Mouse (Mus musculus) midbrain, embryonic 16.5 days (tissue): Measurements from ENCODE around the gene Pdpk1. TPM values are rescaled to one million over a fixed set of nuclear protein-coding genes. Genes with fewer than 3 reads are reported as not detected.

Experiments
- ATAC-seq: fragments of 200-750 bp; cut with Nextera tagmentation; 2 replicates; pipeline ENCODE4 v1.8.0; 2017; ENCODE audit warnings: moderate TSS enrichment
- H3K27ac ChIP-seq: fragments of 300-500 bp; sonication (generic); 2 replicates; pipeline ENCODE4 v1.5.1; 2014; ENCODE audit warnings: mild to moderate bottlenecking, low read length, mixed read lengths
- H3K27me3 ChIP-seq: fragments of 300-500 bp; sonication (generic); 2 replicates; pipeline ENCODE4 v1.6.1; 2014; ENCODE audit warnings: low read depth, low read length, mixed read lengths; ENCODE audit not compliant: control insufficient read depth, insufficient read depth
- H3K36me3 ChIP-seq: fragments of 300-500 bp; sonication (generic); 2 replicates; pipeline ENCODE4 v1.6.1; 2014; ENCODE audit warnings: mild to moderate bottlenecking, low read length, moderate library complexity, mixed read lengths; ENCODE audit not compliant: control insufficient read depth, insufficient read depth
- H3K4me1 ChIP-seq: fragments of 300-500 bp; sonication (generic); 2 replicates; pipeline ENCODE4 v1.6.1; 2014; ENCODE audit warnings: mild to moderate bottlenecking, low read length, mixed read lengths; ENCODE audit not compliant: control insufficient read depth, insufficient read depth
- H3K4me2 ChIP-seq: fragments of 300-500 bp; sonication (generic); 2 replicates; pipeline ENCODE4 v1.6.1; 2014; ENCODE audit warnings: mild to moderate bottlenecking, low read length, mixed read lengths
- H3K4me3 ChIP-seq: fragments of 300-500 bp; sonication (generic); 2 replicates; pipeline ENCODE4 v1.5.1; 2014; ENCODE audit warnings: low read depth, mild to moderate bottlenecking, low read length, moderate library complexity, mixed read lengths
- H3K9ac ChIP-seq: fragments of 300-500 bp; sonication (generic); 2 replicates; pipeline ENCODE4 v1.6.1; 2014; ENCODE audit warnings: low read depth, low read length, mixed read lengths
- H3K9me3 ChIP-seq: fragments of 300-500 bp; sonication (generic); replicated peaks from 2 replicates; pipeline ENCODE4 v1.6.1; 2014; ENCODE audit warnings: mild to moderate bottlenecking, low read length, mixed read lengths; ENCODE audit not compliant: control insufficient read depth, poor library complexity, severe bottlenecking
- WGBS: fragments of 180-500 bp; shearing (Covaris S2); extraction: QIAGEN DNeasy Blood & Tissue Kit; methylation state at CpG from one replicate; pipeline ENCODE4 v1.1.7; 2014; 5-methylcytosine and 5-hydroxymethylcytosine counted together
- polyA plus RNA-seq: library from polyadenylated mRNA; unstranded; fragments of >200 nt; fragmentation: Nextera tagmentation; extraction: Ambion mirVana; gene quantifications from 2 replicates; pipeline ENCODE4 v1.2.1, GENCODE M21; 2015

Gene Pdpk1
- polyA plus RNA-seq = 69.2 and 78.5 TPM in 2 replicates

DNA sequence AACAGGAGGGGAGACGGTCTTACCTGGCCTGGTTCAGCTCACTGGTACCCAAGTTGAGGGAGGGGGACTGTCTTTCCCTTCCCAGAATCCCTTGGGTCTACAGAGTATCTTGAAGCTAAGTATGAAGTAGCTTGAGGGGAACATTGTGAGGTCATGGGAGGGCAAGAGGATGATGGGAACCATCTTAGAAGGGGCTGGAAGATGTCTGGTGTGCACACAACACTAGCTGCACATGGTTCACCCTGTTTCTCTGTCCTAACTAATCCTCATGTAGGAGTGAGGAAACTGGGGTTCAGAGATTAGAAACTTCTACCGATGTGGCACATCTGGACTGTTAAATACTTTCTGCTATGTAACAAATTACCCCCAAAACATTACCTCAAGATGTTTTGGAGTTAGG lies at the start of gene Pdpk1:
Gene Pdpk1, minus strand, starts transcription at position 101 of the 400 bp plus-strand sequence.
- 93% methylated on average over 2 of the region's 2 CpGs for WGBS
- peak within 1 kb of the TSS; percentile 27; the same call in 1 of the 2 replicates for H3K9ac ChIP-seq

GRCm38 (mm10) chr17:24199741-24200140 lies 49.0 kb upstream of the Pdpk1 start:
- Histone ChIP-seq H3K4me1 (peaks cover 21% of the 10 kb centered on the region), H3K4me3 (no peak overlapping the region), H3K36me3 (no peaks in the 10 kb centered on the region), H3K4me2 (no peak overlapping the region), H3K9me3 (no peaks in the 10 kb centered on the region), H3K27me3 (no peaks in the 10 kb centered on the region), H3K27ac (no peak overlapping the region), H3K9ac (no peak overlapping the region)
- 76% methylated on average over 4 of the region's 4 CpGs for WGBS
- ATAC-seq = no peak

More for the DNA sequence above, at the start of gene Pdpk1:
- Histone ChIP-seq H3K27me3 (no peaks in the 10 kb centered on the region), H3K4me1 (peaks cover 3% of the 10 kb centered on the region; the same call in 1 of the 2 replicates), H3K4me2 (peak within 1 kb of the TSS; percentile 53), H3K27ac (no peak within 1 kb of the TSS), H3K4me3 (peak within 1 kb of the TSS; percentile 27), H3K9me3 (no peaks in the 10 kb centered on the region), H3K36me3 (0 out of 2 replicates have a peak, but pooled peaks cover 4% of the 10 kb centered on the region)
- no peak for ATAC-seq

GRCm38 (mm10) chr17:24199252-24199651 lies 48.5 kb upstream of the Pdpk1 start:
- Histone ChIP-seq H3K9me3 (no peaks in the 10 kb centered on the region), H3K27me3 (no peaks in the 10 kb centered on the region), H3K36me3 (no peaks in the 10 kb centered on the region), H3K9ac (no peak overlapping the region), H3K4me2 (no peak overlapping the region), H3K27ac (no peak overlapping the region), H3K4me1 (peaks cover 16% of the 10 kb centered on the region), H3K4me3 (no peak overlapping the region)
- 88% methylated on average over 4 of the region's 4 CpGs for WGBS
- ATAC-seq = no peak

- no peak for ATAC-seq
- Histone ChIP-seq H3K9ac (no peak overlapping the region), H3K27me3 (no peaks in the 10 kb centered on the region), H3K9me3 (no peaks in the 10 kb centered on the region), H3K36me3 (no peaks in the 10 kb centered on the region), H3K4me2 (no peak overlapping the region), H3K4me3 (no peak overlapping the region), H3K27ac (no peak overlapping the region), H3K4me1 (no peaks in the 10 kb centered on the region)
- 65% methylated on average over 15 of the region's 15 CpGs for WGBS
Observed at GRCm38 (mm10) chr17:24197032-24197824, 46.5 kb upstream of the Pdpk1 start.

DNA sequence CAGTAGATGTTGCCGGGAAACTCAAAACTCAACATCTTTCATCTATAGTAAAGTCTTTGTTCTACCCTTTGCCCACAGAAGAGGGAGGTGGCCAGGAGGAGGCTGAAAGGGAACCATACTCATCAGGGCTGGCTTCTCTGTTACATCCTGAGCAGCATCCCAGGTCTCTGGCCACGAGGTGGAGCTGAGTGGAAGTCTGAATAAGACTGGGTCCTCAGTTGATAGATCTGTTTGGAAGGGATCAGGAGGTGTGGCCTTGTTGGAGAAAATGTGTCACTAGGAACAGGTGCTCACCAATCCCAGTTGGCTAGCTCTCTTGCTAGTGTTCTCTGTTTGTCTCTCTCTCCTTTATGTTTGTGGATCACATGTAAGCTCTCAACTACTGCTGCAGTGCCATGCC lies 44.6 kb upstream of the Pdpk1 start:
- Histone ChIP-seq H3K4me3 (no peak overlapping the region), H3K27ac (no peak overlapping the region), H3K4me1 (no peaks in the 10 kb centered on the region), H3K27me3 (no peaks in the 10 kb centered on the region), H3K36me3 (no peaks in the 10 kb centered on the region), H3K9ac (no peak overlapping the region), H3K9me3 (no peaks in the 10 kb centered on the region), H3K4me2 (no peak overlapping the region)
- no peak for ATAC-seq
- 61% methylated on average over 2 of the region's 2 CpGs for WGBS

- Histone ChIP-seq H3K9me3 (no peaks in the 10 kb centered on the region), H3K36me3 (no peaks in the 10 kb centered on the region), H3K27me3 (no peaks in the 10 kb centered on the region), H3K4me2 (no peak overlapping the region), H3K4me1 (no peaks in the 10 kb centered on the region), H3K27ac (no peak overlapping the region), H3K9ac (no peak overlapping the region), H3K4me3 (no peak overlapping the region)
- 92% methylated on average over 5 of the region's 5 CpGs for WGBS
- no peak for ATAC-seq
Observed at GRCm38 (mm10) chr17:24193769-24194168, 43.0 kb upstream of the Pdpk1 start.

DNA sequence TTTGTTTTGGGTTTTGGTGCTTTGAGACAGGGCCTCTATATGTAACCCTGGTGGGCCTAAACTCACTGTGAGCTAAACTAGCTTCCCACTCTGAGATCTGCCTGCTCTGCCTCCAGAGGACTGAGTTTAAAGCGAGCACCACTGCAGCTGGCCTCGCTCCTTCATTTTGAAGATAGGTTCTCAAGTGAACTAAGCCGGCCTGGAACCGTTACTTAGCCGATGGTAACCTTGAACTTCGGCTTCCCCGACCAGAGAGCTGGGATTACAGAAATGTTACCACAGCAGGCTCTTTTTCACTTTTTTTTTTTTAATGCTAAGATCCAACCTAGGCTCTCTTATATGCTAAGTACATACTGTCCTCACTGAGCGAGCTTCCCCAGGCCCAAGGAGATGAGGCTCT lies 42.5 kb upstream of the Pdpk1 start:
- whole genome bisulfite sequencing = 85% methylated on average over 8 of the region's 8 CpGs

DNA sequence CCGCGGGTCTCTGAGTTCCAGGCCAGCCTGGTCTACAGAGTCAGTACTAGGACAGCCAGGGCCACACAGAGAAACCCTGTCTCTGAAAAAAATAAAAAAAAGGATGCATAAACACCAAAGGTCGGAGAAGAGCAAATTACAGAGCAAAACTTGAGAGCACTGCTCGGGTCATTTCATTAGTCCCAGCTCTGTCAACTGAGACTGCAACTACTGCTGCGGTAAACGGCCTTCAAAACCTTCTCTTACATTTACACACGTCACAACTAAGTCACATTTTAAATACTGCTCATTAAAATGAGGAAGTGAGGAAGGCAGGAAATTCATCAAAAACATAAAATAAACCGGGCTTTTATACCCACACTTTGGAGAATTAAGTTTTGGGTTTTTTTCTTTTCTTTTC lies 42.1 kb upstream of the Pdpk1 start:
- WGBS = 86% methylated on average over 8 of the region's 8 CpGs
- no peaks in the 10 kb centered on the region for H3K4me1 ChIP-seq
- no peak for ATAC-seq
- no peaks in the 10 kb centered on the region for H3K27me3 ChIP-seq
- peaks cover 2% of the 10 kb centered on the region; the same call in 1 of the 2 replicates for H3K36me3 ChIP-seq
- no peak overlapping the region for H3K4me2 ChIP-seq
- no peak overlapping the region for H3K27ac ChIP-seq
- H3K4me3 ChIP-seq = no peak overlapping the region
- no peak overlapping the region for H3K9ac ChIP-seq
- no peaks in the 10 kb centered on the region for H3K9me3 ChIP-seq

More for the DNA sequence above, 42.5 kb upstream of the Pdpk1 start:
- Histone ChIP-seq H3K4me1 (no peaks in the 10 kb centered on the region), H3K27me3 (no peaks in the 10 kb centered on the region), H3K36me3 (no peaks in the 10 kb centered on the region), H3K4me2 (no peak overlapping the region), H3K9me3 (no peaks in the 10 kb centered on the region), H3K27ac (no peak overlapping the region), H3K4me3 (no peak overlapping the region), H3K9ac (no peak overlapping the region)
- ATAC-seq = no peak

- ATAC-seq = no peak
- H3K4me1 ChIP-seq = no peaks in the 10 kb centered on the region
- no peaks in the 10 kb centered on the region for H3K9me3 ChIP-seq
- H3K27ac ChIP-seq = no peak overlapping the region
- H3K36me3 ChIP-seq = peaks cover 4% of the 10 kb centered on the region; the same call in 1 of the 2 replicates
- no peak overlapping the region for H3K9ac ChIP-seq
- 80% methylated on average over 4 of the region's 4 CpGs for WGBS
- no peaks in the 10 kb centered on the region for H3K27me3 ChIP-seq
- H3K4me2 ChIP-seq = no peak overlapping the region
- H3K4me3 ChIP-seq = no peak overlapping the region
Observed at GRCm38 (mm10) chr17:24191481-24191880, 40.8 kb upstream of the Pdpk1 start.
